Mouse (Mus musculus) heart, postnatal 4 days (tissue): ENCODE results near the gene Smad6. TPM values are rescaled to one million over a fixed set of nuclear protein-coding genes. Genes with fewer than 3 reads are reported as not detected.

ENCODE experiments used
- DNase-seq: peaks from one replicate; pipeline ENCODE4 v3.0.0; 2021
- total RNA-seq, 2 experiments: library from RNA; stranded (reverse); gene quantifications; 2 replicates each; pipeline ENCODE4 v1.2.3; 2021

Smad6 gene
- total RNA-seq, 2 experiments from 2014 or later, result 18.5 to 20.1 TPM

DNA sequence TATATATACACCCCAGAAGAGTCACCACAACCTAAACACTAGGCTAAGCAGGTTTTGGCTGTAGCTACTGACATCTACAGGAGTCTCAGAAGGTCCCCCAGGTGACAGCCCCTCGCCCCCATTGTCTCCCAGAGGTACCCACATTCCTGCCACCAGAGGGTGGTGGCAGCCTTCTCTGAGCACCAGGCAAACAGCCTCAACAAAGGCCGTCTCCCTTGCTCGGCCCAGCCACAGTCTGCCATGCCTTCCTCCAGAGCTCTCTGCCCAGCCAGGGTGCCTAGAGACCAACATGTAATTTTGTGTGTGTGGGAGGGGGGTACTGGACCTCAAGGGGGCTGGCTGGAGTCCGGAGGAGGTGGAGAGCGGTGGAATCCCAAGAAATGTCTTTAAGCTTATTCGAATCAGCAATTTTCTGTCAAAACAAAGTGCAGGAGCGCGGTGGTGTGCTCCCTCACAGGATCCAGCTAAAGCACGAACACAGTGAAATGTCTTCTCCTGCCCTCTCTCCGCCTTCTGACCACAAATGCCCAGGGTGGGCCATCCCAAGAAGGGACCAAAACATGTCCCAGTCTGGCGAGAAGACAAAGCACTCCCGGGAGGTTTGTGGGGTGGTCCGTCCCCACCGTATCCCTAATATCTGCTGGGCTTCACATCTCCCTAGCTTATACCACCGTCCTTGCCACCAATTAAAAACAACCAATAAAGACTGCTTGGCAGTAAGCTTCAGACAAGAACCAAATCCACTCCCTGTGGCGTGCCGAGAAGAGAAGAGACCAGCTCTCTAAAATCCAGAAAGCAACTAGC lies 62.5 kb downstream of the Smad6 start:
- peak; percentile 83 for DNase-seq

GRCm38 (mm10) chr9:63958337-63959030 lies 63.4 kb downstream of the Smad6 start:
- DNase-seq, result peak; percentile 87

GRCm38 (mm10) chr9:63957647-63958185 lies 64.1 kb downstream of the Smad6 start:
- DNase-seq, result no peak

DNA sequence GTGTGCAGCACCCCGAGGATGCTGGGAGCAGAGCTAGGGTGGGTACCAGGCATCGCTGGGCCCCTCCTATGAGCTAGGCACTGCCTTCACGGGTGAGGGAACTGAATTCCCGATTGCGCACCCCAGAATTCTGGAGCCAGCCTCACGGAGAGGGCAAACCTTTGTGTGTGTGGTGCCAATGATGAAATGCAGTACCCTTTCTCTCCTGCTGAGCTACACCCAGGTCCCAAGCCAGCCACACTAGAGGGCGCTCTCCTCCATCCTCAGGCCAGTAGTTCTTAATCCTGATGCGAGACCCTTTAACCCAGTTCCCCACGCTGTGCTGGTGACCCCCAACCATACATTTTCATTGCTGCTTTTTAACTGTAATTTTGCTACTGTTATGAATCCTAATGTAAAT lies 65.8 kb downstream of the Smad6 start:
- DNase-seq, result peak; percentile 89

DNA sequence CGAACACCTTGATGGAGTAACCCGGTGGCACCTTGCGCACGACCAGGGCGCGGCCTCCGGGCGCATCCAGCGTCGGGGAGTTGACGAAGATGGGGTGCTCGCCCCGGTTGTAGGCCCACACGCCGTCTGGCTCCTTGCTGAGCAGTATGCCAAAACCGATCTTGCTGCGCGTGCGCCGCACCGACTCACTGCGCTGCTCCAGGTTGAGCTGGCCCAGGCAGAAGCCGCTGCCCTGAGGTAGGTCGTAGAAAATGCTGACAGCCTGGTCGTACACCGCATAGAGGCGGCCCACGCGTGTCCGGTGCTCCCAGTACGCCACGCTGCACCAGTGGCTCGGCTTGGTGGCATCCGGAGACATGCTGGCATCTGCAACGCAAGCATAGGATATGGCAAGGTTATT lies 68.2 kb downstream of the Smad6 start:
- no peak for DNase-seq

- no peak for DNase-seq
These were observed 69.3 kb downstream of the Smad6 start for GRCm38 (mm10) chr9:63952591-63952990.

- DNase-seq, result no peak
These were observed 71.5 kb downstream of the Smad6 start for GRCm38 (mm10) chr9:63950357-63950756.

DNA sequence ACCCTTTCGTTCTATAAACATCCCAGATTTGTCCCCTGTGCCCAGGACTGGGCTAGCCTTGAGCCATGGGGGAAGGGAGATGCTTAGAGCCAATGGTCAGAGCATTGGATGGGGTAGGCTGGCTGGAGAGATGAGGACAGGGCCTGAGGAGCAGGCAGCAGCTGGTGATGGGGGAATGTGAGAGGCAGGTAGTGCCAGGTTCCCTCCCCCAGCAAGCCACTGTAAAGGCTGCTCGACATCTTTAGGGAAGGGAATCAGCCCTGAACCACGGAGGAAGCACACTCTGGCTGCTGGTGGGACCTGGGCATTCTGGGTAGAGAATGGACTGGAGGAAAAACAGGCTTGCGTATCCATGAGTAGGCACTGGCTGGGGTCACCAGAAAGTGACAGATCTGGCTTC lies 72.5 kb downstream of the Smad6 start:
- DNase-seq, result no peak

DNA sequence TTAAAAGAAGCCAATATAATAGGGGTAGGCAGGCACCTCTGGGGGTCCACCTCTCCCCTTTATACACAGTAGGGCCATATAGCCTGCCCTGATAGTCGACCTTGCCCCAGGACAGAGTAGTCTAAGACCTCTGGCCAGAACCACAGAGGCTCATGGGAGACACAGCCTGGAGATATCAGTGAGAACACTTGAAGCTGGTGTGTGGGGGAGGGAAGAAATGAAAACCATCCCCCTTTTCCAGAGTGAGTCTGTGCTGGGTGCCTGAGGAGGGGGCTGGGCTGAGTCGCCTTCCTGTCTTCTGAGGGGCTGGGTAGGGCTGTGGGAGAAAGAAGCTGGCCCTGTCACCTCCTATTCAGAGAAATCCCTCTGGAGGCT lies 79.3 kb downstream of the Smad6 start:
- peak; percentile 21 for DNase-seq

DNA sequence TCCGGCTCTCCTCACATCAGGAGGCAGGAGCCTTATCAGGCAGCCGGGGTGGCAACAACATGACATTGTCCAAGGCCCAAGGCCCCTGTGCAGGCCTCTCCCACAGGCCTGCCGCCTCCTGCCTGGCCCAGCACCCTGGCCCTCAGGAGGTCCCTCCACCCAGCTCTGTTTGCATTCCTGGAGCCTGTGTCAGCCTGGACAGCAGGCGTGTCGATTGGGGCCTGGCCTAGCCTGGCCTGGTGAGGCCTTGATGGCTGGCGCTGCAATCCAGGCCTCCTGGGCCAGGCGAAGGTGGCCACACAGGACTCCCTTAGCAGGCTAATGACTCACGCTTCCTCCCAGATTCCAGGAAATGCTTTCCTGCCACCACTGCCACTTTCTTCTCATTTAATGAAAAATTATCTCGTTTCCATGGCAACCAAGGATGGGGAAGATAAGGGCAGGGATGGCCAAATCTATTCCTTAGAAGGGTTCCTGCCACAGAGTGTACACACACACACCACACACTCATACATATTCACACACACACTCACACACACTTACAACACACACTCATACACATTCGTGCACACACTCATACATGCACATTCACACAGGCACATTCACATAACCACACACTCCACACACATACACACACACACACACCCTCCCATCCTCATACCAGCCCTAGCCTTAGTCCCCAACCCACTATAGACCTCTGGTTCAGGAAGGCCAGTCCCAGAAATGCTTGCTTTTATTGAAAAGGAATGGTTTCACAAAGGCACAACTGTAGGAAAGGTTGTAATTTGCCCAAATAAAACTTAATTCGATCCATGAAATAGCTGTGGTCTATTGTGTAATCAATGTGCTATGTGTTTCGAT lies 79.9 kb downstream of the Smad6 start:
- peak; percentile 71 for DNase-seq

- DNase-seq, result peak; percentile 57
These were observed 85.6 kb downstream of the Smad6 start for GRCm38 (mm10) chr9:63936256-63936655.

DNA sequence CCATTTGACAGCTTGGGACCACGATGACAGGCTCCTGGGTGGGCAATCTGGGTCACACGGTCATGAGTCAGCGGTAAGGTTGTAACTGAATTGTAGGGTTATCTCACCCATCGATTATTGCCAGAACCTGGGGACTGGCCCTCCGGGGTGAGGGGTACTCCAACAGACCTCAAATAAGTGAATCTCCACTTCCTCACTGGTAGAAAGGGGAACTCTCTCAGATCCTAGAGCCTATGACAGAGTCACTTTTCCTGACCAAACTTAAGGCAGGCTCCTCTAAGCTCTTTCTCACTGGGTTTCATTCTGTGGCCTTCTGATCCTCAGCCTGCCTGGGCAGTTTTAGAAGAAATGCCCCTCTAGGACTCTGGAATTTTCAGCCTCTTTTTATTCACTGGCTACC lies 88.8 kb downstream of the Smad6 start:
- no peak for DNase-seq

DNA sequence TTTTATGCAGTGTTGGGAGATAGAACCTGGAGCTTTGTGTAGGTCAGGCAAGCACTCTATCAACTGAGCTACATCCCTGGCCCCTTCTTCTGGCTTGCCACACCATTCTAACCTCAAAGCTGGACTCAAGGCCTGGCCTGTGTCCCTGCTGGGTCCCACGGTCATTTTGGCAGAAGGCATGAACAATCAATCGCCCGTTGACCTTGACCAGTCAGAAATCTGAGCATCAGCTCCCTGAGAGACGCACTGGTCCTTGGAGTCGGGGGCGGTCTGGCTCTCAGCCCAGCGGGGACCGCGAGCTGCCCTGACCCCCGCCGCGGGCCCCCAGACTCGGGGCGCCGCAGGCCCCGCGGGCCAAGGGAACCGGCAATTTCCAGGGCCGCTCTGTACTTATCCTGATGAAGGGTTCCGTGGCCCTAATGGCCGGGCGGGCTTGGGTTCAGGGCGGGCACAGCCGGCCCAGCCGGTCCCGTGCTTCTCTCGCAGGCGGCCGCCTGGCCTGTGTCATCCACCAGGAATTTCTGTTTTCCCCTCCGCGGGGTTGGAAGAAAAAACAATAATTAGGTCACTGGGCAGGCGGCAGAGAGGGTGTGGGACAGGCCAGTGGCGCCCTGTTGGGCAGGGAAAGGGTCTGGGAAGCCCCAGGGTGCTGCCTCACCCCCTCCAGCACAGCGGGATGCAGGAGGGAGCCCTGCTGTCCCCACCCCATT lies 94.4 kb downstream of the Smad6 start:
- peak; percentile 78 for DNase-seq

DNA sequence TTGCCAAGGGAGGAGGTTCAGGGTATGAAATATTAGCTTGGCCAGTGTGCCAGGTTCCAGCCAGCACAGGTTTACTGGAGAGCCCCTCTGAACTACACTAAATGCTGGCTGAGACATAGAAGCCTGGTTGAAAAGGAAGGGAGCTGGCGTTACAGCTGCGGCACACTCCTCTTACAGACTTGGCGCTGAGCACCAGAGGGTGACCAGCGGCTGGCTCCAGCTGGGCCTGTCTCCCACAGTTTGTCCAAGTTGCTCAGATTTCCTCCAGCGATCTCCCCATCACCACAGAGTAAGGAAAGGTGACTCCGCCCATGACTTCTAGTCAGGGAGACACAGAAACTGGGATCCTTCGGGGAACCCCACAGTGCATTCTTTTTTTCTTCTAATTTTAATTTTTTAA lies 95.5 kb downstream of the Smad6 start:
- DNase-seq, result peak; percentile 40

DNA sequence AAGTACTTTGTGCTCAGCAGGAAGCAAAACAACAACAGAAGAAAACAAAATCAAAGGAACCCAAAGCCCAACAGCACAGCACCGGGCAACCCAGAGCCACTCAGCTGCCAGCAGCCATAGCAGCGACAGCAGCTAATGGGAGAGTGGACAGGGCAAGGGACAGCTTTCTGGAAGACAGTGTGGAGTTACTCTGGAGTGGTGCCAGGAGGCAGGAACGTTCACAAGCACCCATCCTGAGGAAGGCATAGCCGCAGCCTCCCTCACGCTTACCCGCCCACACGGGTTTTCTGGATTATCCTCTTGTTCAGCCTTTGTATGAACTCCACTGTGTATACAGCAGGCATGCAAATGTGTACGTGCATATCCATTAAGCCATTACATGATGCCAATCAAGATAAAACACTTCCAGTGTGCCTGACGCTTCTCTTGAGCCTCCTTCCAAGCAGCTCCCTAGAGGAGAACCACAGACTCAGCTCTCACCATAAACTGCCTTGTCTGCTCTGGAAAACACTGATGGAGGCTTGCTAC lies 98.6 kb downstream of the Smad6 start:
- peak; percentile 23 for DNase-seq

DNA sequence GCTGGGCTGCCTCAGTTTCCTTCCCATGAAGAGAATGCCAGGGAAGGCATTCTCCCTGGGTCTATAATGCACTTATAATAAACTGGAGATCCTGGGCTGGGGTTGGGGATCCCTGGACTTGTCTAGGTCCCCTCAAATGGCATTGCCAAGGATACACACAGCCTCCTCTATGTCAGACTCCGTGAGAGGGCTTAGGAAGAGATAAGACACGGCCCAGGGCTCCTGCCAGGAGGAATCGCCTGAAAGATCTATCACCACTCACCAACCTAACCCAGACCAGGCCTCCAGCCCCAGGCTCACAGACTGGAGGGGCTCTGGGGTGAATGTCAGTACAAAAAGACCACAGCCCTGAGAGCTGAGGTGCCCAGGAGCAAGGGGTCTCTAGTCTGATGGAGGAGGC lies 102.2 kb downstream of the Smad6 start:
- DNase-seq, result no peak

- DNase-seq, result peak; percentile 48
These were observed 102.8 kb downstream of the Smad6 start for GRCm38 (mm10) chr9:63919001-63919555.

GRCm38 (mm10) chr9:63918245-63918644 lies 103.6 kb downstream of the Smad6 start:
- DNase-seq, result peak; percentile 91

DNA sequence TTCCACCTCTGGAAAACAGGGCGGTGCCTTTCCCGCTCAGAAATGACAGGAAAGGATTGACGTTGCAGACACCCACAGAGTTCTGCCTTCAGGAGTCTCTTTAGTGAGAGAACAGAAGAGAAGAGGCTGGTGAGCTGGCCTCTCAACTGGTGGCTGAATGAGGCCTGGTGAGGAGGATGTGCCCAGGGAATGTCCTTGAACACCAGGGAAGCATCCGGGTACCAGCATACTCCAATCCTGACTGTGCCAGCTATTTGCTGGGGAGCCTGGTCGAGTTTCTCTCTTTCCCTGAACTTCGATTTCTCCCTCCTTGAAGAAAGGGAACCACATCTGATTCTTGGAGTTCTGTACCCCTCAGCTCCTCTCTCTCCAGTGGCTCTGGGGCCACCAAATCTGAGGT lies 105.4 kb downstream of the Smad6 start:
- no peak for DNase-seq

DNA sequence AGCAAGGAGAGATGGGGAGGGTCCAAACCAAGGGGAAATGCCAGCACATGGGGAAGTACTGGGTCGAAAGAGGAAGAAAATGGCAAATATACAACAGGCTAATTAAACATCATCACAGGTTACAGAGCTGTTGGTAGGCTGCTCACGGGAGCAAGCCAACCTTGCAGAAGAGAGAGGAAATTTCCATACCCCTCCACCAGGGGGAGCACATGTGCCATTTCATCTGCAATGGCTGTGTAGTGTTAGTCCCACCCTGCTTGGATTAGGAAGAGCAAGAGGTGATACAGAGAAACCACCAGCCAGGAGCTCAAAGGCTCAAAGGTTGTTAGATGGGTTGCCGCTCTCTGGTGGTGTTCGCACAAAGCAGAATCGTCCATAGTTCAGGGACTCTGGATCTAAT lies 105.9 kb downstream of the Smad6 start:
- DNase-seq, result peak; percentile 84

DNA sequence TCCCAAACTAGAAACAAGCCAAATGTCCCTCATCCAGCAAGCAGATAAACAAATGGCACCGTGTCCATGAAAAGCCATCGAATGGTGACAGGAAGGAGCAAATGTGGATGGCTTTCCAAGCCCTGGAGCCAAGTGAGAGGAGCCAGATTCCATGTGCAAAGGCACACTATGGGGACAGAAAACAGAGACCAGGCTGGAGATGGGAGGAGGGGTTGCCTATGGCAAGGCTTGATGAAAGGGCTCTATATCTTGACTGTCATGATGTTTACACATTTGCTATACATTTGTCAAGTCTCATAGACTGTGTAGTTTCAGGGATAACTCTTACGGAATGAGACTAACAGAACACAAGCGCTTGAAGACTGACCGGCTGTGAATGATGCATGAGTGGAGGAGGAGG lies 106.9 kb downstream of the Smad6 start:
- no peak for DNase-seq

DNA sequence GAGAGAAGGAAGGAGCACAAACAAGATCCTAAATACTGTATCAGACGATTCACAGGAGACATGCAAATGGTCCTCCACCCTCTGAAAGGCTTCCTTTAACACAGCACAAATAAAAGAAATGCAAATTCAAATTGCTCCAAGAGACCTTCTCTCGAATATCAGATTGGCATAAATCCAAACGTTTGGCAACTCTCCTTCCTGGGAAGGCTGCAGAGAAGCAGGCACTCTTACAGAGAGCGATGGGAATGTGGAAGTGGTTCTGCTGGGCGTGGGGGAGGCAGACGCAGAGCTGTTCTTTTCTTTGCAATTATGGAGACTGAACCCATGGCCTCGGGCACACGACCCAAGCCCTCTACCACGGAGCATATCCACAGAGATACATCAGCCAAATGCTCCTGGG lies 109.8 kb downstream of the Smad6 start:
- peak; percentile 15 for DNase-seq
